Mouse (Mus musculus): ENCODE data around the gene Ldlrad2.

- TF ChIP-seq POLR2A (IDR thresholded peaks at IDR 0.05; ENCODE audit: low read depth, low read length) (no peak), CTCF (conservative IDR thresholded peaks at IDR 0.05; ENCODE audit: insufficient read depth, insufficient read length, low read depth, low read length) (no peak)
These were observed 34.0 kb downstream of the Ldlrad2 start for GRCm38 (mm10) chr4:137540356-137540755.

All from kidney, adult 2 months (tissue).